Mouse (Mus musculus): ENCODE measurements around the gene Kank1. TPM values are rescaled to one million over a fixed set of nuclear protein-coding genes. Genes with fewer than 3 reads are reported as not detected.
"Not testable (repeated sequence)": the region's sequence is repeated elsewhere in the genome, so short reads cannot be mapped to it uniquely, and the experiment has no call there.

Kank1 gene
- total and polyA plus RNA-seq, 2 experiments from 2014 or later: 27.0 to 41.2 TPM

GRCm38 (mm10) chr19:25450869-25451629, 214.3 kb downstream of the Kank1 start:
- peak; percentile 80 for DNase-seq (ENCODE audit: low spot score)
- 48% methylated on average over 11 of the region's 11 CpGs for WGBS
- Histone ChIP-seq H3K9ac (replicated peaks; ENCODE audit: low read depth, low read length) (no peak overlapping the region), H3K27ac (ENCODE audit: low read depth) (no peak overlapping the region), H3K27me3 (ENCODE audit: control insufficient read depth, insufficient read depth, low read length) (no peaks in the 10 kb centered on the region), H3K36me3 (replicated peaks; ENCODE audit: control insufficient read depth, insufficient read depth, low read length) (no peaks in the 10 kb centered on the region), H3K4me3 (ENCODE audit: low read depth, low read length) (no peak overlapping the region), H3K9me3 (replicated peaks; ENCODE audit: control insufficient read depth, low read length) (no peaks in the 10 kb centered on the region), H3K4me2 (ENCODE audit: low read depth, low read length) (no peak overlapping the region), H3K4me1 (ENCODE audit: control insufficient read depth, insufficient read depth) (no peaks in the 10 kb centered on the region)
- ATAC-seq (ENCODE audit: insufficient read depth, low read depth): peak; percentile 69
- TF ChIP-seq EP300 (IDR thresholded peaks at IDR 0.05; ENCODE audit: low read depth) (no peak), CTCF (IDR thresholded peaks at IDR 0.05; ENCODE audit: low read depth) (peak; percentile 88)

GRCm38 (mm10) chr19:25453146-25453545, 216.4 kb downstream of the Kank1 start:
- Histone ChIP-seq H3K27me3 (ENCODE audit: control insufficient read depth, insufficient read depth, low read length) (no peaks in the 10 kb centered on the region), H3K4me2 (ENCODE audit: low read depth, low read length) (no peak overlapping the region), H3K27ac (ENCODE audit: low read depth) (no peak overlapping the region), H3K36me3 (replicated peaks; ENCODE audit: control insufficient read depth, insufficient read depth, low read length) (no peaks in the 10 kb centered on the region), H3K9me3 (replicated peaks; ENCODE audit: control insufficient read depth, low read length) (no peaks in the 10 kb centered on the region), H3K4me3 (ENCODE audit: low read depth, low read length) (no peak overlapping the region), H3K9ac (replicated peaks; ENCODE audit: low read depth, low read length) (no peak overlapping the region), H3K4me1 (ENCODE audit: control insufficient read depth, insufficient read depth) (no peaks in the 10 kb centered on the region)
- WGBS: 73% methylated on average over 5 of the region's 5 CpGs
- DNase-seq (ENCODE audit: low spot score): no peak
- ATAC-seq (ENCODE audit: insufficient read depth, low read depth): no peak
- TF ChIP-seq EP300 (IDR thresholded peaks at IDR 0.05; ENCODE audit: low read depth) (no peak), CTCF (IDR thresholded peaks at IDR 0.05; ENCODE audit: low read depth) (no peak)

- no peak for TF ChIP-seq EP300 (IDR thresholded peaks at IDR 0.05; ENCODE audit: low read depth)
- H3K4me1 ChIP-seq (ENCODE audit: control insufficient read depth, insufficient read depth): no peaks in the 10 kb centered on the region
- H3K4me3 ChIP-seq (ENCODE audit: low read depth, low read length): no peak overlapping the region
- H3K27me3 ChIP-seq (ENCODE audit: control insufficient read depth, insufficient read depth, low read length): no peaks in the 10 kb centered on the region
- WGBS: 80% methylated on average over 8 of the region's 8 CpGs
- H3K36me3 ChIP-seq (replicated peaks; ENCODE audit: control insufficient read depth, insufficient read depth, low read length): no peaks in the 10 kb centered on the region
- ATAC-seq (ENCODE audit: insufficient read depth, low read depth) (no peak), DNase-seq (ENCODE audit: low spot score) (no peak)
- no peak overlapping the region for H3K27ac ChIP-seq (ENCODE audit: low read depth)
- H3K9me3 ChIP-seq (replicated peaks; ENCODE audit: control insufficient read depth, low read length): no peaks in the 10 kb centered on the region
- H3K9ac ChIP-seq (replicated peaks; ENCODE audit: low read depth, low read length): no peak overlapping the region
- H3K4me2 ChIP-seq (ENCODE audit: low read depth, low read length): no peak overlapping the region
Measured at GRCm38 (mm10) chr19:25460760-25461159, 224.0 kb downstream of the Kank1 start.

GRCm38 (mm10) chr19:25461553-25462320, 225.0 kb downstream of the Kank1 start:
- no peak for TF ChIP-seq EP300 (IDR thresholded peaks at IDR 0.05; ENCODE audit: low read depth)
- TF ChIP-seq CTCF (IDR thresholded peaks at IDR 0.05; ENCODE audit: low read depth): no peak
- no peaks in the 10 kb centered on the region for H3K4me1 ChIP-seq (ENCODE audit: control insufficient read depth, insufficient read depth)
- H3K27ac ChIP-seq (ENCODE audit: low read depth): no peak overlapping the region
- H3K27me3 ChIP-seq (ENCODE audit: control insufficient read depth, insufficient read depth, low read length): no peaks in the 10 kb centered on the region
- no peak overlapping the region for H3K4me2 ChIP-seq (ENCODE audit: low read depth, low read length)
- ATAC-seq (ENCODE audit: insufficient read depth, low read depth) (no peak), DNase-seq (ENCODE audit: low spot score) (no peak)
- 82% methylated on average over 20 of the region's 20 CpGs for WGBS
- no peaks in the 10 kb centered on the region for H3K36me3 ChIP-seq (replicated peaks; ENCODE audit: control insufficient read depth, insufficient read depth, low read length)
- H3K4me3 ChIP-seq (ENCODE audit: low read depth, low read length): no peak overlapping the region
- H3K9me3 ChIP-seq (replicated peaks; ENCODE audit: control insufficient read depth, low read length): no peaks in the 10 kb centered on the region
- no peak overlapping the region for H3K9ac ChIP-seq (replicated peaks; ENCODE audit: low read depth, low read length)

- not testable (repeated sequence) for H3K27ac ChIP-seq (ENCODE audit: low read depth); H3K9me3 ChIP-seq (replicated peaks; ENCODE audit: control insufficient read depth, low read length); H3K9ac ChIP-seq (replicated peaks; ENCODE audit: low read depth, low read length); ATAC-seq (ENCODE audit: insufficient read depth, low read depth); H3K4me3 ChIP-seq (ENCODE audit: low read depth, low read length); H3K4me1 ChIP-seq (ENCODE audit: control insufficient read depth, insufficient read depth); H3K27me3 ChIP-seq (ENCODE audit: control insufficient read depth, insufficient read depth, low read length); H3K36me3 ChIP-seq (replicated peaks; ENCODE audit: control insufficient read depth, insufficient read depth, low read length); H3K4me2 ChIP-seq (ENCODE audit: low read depth, low read length); DNase-seq (ENCODE audit: low spot score)
- 57% methylated on average over 4 of the region's 4 CpGs for WGBS
- peak; percentile 23; the same call in 1 of the 2 replicates for TF ChIP-seq CTCF (IDR thresholded peaks at IDR 0.05; ENCODE audit: low read depth)
Measured at GRCm38 (mm10) chr19:25475806-25476205, 239.0 kb downstream of the Kank1 start.

Data from heart, postnatal 0 days (tissue).